Mouse (Mus musculus) cortical plate, adult 2 months (tissue): ENCODE results near the gene Chrm1. TPM values are rescaled to one million over a fixed set of nuclear protein-coding genes. Genes with fewer than 3 reads are reported as not detected.

Experiments
- H3K27ac ChIP-seq: fragments of 200-500 bp; 2 replicates; pipeline ENCODE4 v1.5.1; 2012; ENCODE audit warnings: low read length, control low read depth, inconsistent platforms; ENCODE audit not compliant: insufficient read depth
- H3K4me1 ChIP-seq: fragments of 200-500 bp; 2 replicates; pipeline ENCODE4 v1.6.1; 2011; ENCODE audit warnings: low read length; ENCODE audit not compliant: control insufficient read depth, insufficient read depth
- H3K4me3 ChIP-seq: fragments of 200-500 bp; 2 replicates; pipeline ENCODE4 v1.5.1; 2011; ENCODE audit warnings: mild to moderate bottlenecking, low read length, control low read depth; ENCODE audit not compliant: insufficient read depth
- CTCF ChIP-seq: fragments of 200-500 bp; IDR thresholded peaks from 2 replicates; pipeline ENCODE4 v1.5.1; 2011; ENCODE audit warnings: mild to moderate bottlenecking, control low read depth, low read length; ENCODE audit not compliant: insufficient read depth; ENCODE audit errors: extremely low read depth
- POLR2A ChIP-seq: fragments of 200-500 bp; IDR thresholded peaks from 2 replicates; pipeline ENCODE4 v1.6.1; 2011; ENCODE audit warnings: mild to moderate bottlenecking, low read length, control low read depth; ENCODE audit not compliant: insufficient read depth; ENCODE audit errors: extremely low read depth
- polyA plus RNA-seq: library from polyadenylated mRNA; depleted of rRNA; stranded (reverse); fragments of >200 nt; gene quantifications from 2 replicates; pipeline ENCODE4 v1.2.3, GENCODE M21; 2012

The Chrm1 gene
- polyA plus RNA-seq, 1 experiment: 109 TPM

GRCm38 (mm10) chr19:8661821-8662307 is 1.7 kb upstream of the Chrm1 start:
- Histone ChIP-seq H3K4me3 (peak overlapping the region; percentile 30), H3K27ac (peak overlapping the region; percentile 94), H3K4me1 (peaks cover 3% of the 10 kb centered on the region; the same call in 1 of the 2 replicates)
- TF ChIP-seq POLR2A (no peak), CTCF (no peak)

- H3K4me1 ChIP-seq: peaks cover 3% of the 10 kb centered on the region; the same call in 1 of the 2 replicates
- peak; percentile 44; the same call in 1 of the 2 replicates for TF ChIP-seq CTCF
- TF ChIP-seq POLR2A: no peak
- 0 out of 2 replicates have a peak overlapping the region, but pooled peaks have one; percentile 94 for H3K27ac ChIP-seq
- H3K4me3 ChIP-seq: peak overlapping the region; percentile 30
Observed at GRCm38 (mm10) chr19:8662337-8662736, 1.3 kb upstream of the Chrm1 start.

- Histone ChIP-seq H3K4me1 (peaks cover 6% of the 10 kb centered on the region; the same call in 1 of the 2 replicates), H3K27ac (peak overlapping the region; percentile 98)
Observed at GRCm38 (mm10) chr19:8663911-8664421, 377 bp downstream of the Chrm1 start.

GRCm38 (mm10) chr19:8664859-8665258 is 1.3 kb downstream of the Chrm1 start:
- peaks cover 6% of the 10 kb centered on the region; the same call in 1 of the 2 replicates for H3K4me1 ChIP-seq
- TF ChIP-seq POLR2A: 0 out of 2 replicates have a peak, but pooled peaks have one; percentile 6
- no peak for TF ChIP-seq CTCF
- H3K4me3 ChIP-seq: peak overlapping the region; percentile 53
- H3K27ac ChIP-seq: peak overlapping the region; percentile 98

More at GRCm38 (mm10) chr19:8663911-8664421, 377 bp downstream of the Chrm1 start:
- TF ChIP-seq POLR2A (peak; percentile 25; the same call in 1 of the 2 replicates), CTCF (no peak)
- H3K4me3 ChIP-seq: peak overlapping the region; percentile 53

GRCm38 (mm10) chr19:8665746-8666145 is 2.2 kb downstream of the Chrm1 start:
- Histone ChIP-seq H3K4me1 (peaks cover 6% of the 10 kb centered on the region; the same call in 1 of the 2 replicates), H3K4me3 (peak overlapping the region; percentile 53), H3K27ac (peak overlapping the region; percentile 98)
- peak; percentile 92 for TF ChIP-seq POLR2A
- TF ChIP-seq CTCF: no peak

GRCm38 (mm10) chr19:8672859-8673258 is 9.3 kb downstream of the Chrm1 start:
- Histone ChIP-seq H3K27ac (no peak overlapping the region), H3K4me3 (no peak overlapping the region), H3K4me1 (peaks cover 2% of the 10 kb centered on the region)
- no peak for TF ChIP-seq CTCF
- TF ChIP-seq POLR2A: no peak

GRCm38 (mm10) chr19:8673336-8674063 is 9.9 kb downstream of the Chrm1 start:
- H3K27ac ChIP-seq: no peak overlapping the region
- no peak overlapping the region for H3K4me3 ChIP-seq
- peaks cover 2% of the 10 kb centered on the region for H3K4me1 ChIP-seq
- TF ChIP-seq POLR2A (no peak), CTCF (no peak)

GRCm38 (mm10) chr19:8679031-8679779 is 15.6 kb downstream of the Chrm1 start:
- TF ChIP-seq CTCF (no peak), POLR2A (no peak)
- H3K4me1 ChIP-seq: peaks cover 8% of the 10 kb centered on the region
- H3K4me3 ChIP-seq: no peak overlapping the region
- H3K27ac ChIP-seq: peak overlapping the region; percentile 74
